Mouse (Mus musculus): ENCODE data around the gene Atf5. TPM values are rescaled to one million over a fixed set of nuclear protein-coding genes. Genes with fewer than 3 reads are reported as not detected.

The Atf5 gene
- polyA plus RNA-seq, 1 experiment, result 32.8 TPM

DNA sequence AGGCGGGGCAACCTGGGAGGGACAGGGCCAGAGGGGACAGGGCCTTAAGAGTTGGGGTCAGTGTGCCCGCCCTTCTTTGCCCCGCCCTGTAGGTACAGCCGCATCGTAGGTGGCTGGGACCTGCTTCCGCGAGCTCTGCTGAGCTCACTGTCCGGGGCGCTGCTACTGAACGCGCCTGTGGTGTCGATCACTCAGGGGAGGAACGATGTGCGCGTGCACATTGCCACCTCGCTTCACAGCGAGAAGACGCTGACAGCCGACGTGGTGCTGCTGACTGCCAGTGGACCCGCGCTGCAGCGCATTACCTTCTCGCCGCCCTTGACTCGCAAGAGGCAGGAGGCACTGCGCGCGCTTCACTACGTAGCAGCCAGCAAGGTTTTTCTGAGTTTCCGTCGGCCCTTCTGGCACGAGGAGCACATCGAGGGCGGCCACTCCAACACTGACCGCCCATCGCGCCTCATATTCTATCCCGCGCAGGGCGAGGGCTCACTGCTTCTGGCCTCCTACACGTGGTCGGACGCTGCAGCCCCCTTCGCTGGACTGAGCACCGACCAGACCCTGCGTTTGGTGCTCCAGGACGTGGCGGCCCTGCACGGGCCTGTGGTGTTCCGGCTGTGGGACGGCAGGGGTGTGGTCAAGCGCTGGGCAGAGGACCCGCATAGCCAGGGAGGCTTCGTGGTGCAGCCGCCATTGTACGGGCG, 23.2 kb upstream of the Atf5 start:
- Histone ChIP-seq H3K27ac (ENCODE audit: insufficient read depth, low read depth, low read length) (no peak overlapping the region), H3K4me1 (ENCODE audit: control insufficient read depth, insufficient read depth, low read length) (peaks cover 27% of the 10 kb centered on the region), H3K4me3 (ENCODE audit: insufficient read depth, low read length) (no peak overlapping the region)

DNA sequence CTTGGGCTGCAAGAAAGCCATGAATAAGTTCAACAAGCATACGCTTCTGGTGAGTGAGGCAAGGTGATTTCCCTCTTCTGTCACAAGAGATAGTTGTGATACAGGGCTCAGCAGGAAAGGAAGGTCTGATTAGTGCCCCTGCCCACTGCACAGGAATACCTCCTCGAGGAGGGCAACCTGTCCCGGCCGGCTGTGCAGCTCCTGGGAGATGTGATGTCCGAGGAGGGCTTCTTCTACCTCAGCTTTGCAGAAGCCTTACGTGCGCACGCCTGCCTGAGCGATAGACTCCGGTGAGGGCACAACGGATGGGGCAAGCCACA, 22.7 kb upstream of the Atf5 start:
- no peak overlapping the region for H3K4me3 ChIP-seq (ENCODE audit: insufficient read depth, low read length)
- no peak for TF ChIP-seq CTCF (IDR thresholded peaks at IDR 0.05; ENCODE audit: low read depth, low read length)
- no peak for TF ChIP-seq POLR2A (IDR thresholded peaks at IDR 0.05; ENCODE audit: borderline replicate concordance, low read depth, low read length)
- H3K27ac ChIP-seq (ENCODE audit: insufficient read depth, low read depth, low read length), result no peak overlapping the region
- peaks cover 31% of the 10 kb centered on the region for H3K4me1 ChIP-seq (ENCODE audit: control insufficient read depth, insufficient read depth, low read length)

More for the DNA sequence above, 23.2 kb upstream of the Atf5 start:
- TF ChIP-seq CTCF (IDR thresholded peaks at IDR 0.05; ENCODE audit: low read depth, low read length) (no peak), POLR2A (IDR thresholded peaks at IDR 0.05; ENCODE audit: borderline replicate concordance, low read depth, low read length) (no peak)

DNA sequence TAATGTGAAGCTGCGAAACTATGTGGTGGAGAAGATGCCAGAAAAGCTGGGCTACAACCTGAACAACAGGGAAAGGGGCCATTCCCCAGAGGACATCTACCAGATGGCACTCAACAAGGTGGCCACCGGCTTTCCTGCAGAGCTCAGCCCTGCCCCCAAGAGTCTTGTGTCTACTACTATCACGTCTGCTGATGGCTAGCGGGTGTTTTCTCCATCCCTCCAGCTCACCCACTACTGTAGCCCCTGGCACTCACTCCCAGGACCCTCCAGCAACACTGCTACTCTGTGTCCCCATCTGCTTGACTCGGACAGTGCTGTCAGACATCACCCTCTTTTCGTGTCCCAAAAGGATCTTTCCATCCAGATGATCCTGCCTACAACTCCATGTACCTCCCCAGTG, 21.6 kb upstream of the Atf5 start:
- TF ChIP-seq POLR2A (IDR thresholded peaks at IDR 0.05; ENCODE audit: borderline replicate concordance, low read depth, low read length) (no peak), CTCF (IDR thresholded peaks at IDR 0.05; ENCODE audit: low read depth, low read length) (no peak)
- no peak overlapping the region for H3K4me3 ChIP-seq (ENCODE audit: insufficient read depth, low read length)
- H3K4me1 ChIP-seq (ENCODE audit: control insufficient read depth, insufficient read depth, low read length), result peaks cover 36% of the 10 kb centered on the region
- H3K27ac ChIP-seq (ENCODE audit: insufficient read depth, low read depth, low read length), result no peak overlapping the region

DNA sequence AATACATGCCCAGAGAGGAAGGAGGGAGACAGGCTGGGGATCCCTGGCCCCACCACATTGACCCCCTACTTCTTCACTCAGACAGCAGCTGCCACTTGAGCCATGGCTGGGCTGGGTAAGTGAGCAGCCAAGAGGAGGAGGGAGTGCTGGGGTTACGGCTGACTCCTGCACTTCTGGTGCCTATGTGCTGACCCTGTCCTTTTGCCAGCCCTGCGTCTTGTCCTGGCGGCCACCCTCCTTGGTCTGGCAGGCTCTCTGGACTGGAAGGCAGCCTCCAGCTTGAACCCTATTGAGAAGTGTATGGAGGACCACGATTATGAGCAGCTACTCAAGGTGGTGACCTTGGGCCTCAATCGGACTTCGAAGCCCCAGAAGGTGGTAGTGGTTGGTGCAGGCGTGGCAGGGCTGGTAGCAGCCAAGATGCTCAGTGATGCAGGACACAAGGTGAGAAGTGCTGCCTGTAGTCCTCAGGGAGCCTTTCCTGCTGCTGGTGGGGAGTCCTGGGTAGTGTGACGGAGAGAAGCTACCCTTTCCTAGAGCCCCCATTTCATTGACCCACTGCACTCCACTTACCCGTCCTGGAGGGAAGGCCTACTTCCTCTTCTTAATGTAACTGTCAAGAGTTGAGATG, 20.1 kb upstream of the Atf5 start:
- peak overlapping the region; percentile 80 for H3K27ac ChIP-seq (ENCODE audit: insufficient read depth, low read depth, low read length)
- H3K4me3 ChIP-seq (ENCODE audit: insufficient read depth, low read length), result peak overlapping the region; percentile 3; the same call in 1 of the 2 replicates
- TF ChIP-seq POLR2A (IDR thresholded peaks at IDR 0.05; ENCODE audit: borderline replicate concordance, low read depth, low read length), result no peak
- TF ChIP-seq CTCF (IDR thresholded peaks at IDR 0.05; ENCODE audit: low read depth, low read length), result no peak
- H3K4me1 ChIP-seq (ENCODE audit: control insufficient read depth, insufficient read depth, low read length), result peaks cover 49% of the 10 kb centered on the region

DNA sequence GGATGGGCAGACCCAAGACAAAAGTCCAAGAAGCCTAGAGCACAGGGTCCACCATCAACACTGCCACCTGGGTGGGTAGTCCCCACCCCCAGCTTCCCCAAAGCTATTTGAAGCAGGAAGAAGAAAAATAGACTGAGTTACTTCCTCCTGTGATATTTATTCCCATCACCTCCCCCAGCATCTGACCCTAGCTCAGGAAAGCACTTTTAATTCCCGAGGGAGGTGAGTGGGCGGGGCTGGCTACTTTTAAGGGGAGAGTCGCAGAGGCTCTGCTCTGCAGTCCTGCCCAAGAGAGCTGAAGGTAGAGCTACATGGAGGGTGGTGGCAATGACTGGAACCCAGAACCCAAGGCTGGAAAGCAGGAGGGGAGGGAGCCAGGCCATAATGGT, 19.6 kb upstream of the Atf5 start:
- TF ChIP-seq CTCF (IDR thresholded peaks at IDR 0.05; ENCODE audit: low read depth, low read length) (no peak), POLR2A (IDR thresholded peaks at IDR 0.05; ENCODE audit: borderline replicate concordance, low read depth, low read length) (no peak)
- Histone ChIP-seq H3K4me3 (ENCODE audit: insufficient read depth, low read length) (peak overlapping the region; percentile 3; the same call in 1 of the 2 replicates), H3K4me1 (ENCODE audit: control insufficient read depth, insufficient read depth, low read length) (peaks cover 54% of the 10 kb centered on the region), H3K27ac (ENCODE audit: insufficient read depth, low read depth, low read length) (peak overlapping the region; percentile 80)

DNA sequence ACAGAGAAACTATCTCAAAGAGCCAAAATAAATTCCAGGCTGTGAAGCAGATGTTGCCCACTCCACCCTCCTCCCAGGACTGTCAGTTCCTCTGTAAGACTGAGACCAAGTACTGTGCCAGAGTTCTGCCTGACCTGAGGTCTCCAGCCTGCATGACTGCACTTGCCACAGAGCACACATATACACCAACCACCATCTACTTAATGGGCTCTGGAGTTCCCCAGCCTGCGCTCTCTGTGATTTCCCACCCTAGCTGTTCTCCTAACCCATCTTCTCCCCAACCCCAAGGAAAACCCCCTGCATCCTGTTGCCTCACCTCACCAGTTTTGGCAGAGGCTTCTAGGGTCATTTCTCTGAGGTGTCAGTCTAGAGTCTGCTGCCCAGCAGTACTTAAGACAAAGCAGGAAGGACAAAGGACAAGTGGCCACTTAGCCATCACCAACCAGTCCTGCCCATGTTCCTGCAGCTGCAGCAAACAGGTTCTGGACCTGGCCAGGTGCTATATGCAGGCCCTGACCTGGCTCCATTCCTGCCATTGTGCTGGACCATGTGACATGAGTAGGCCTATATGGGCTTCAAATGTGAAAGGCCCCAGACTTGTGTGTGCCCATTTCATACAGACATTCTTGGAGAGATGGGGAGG, 19.0 kb upstream of the Atf5 start:
- peaks cover 57% of the 10 kb centered on the region for H3K4me1 ChIP-seq (ENCODE audit: control insufficient read depth, insufficient read depth, low read length)
- peak overlapping the region; percentile 61 for H3K27ac ChIP-seq (ENCODE audit: insufficient read depth, low read depth, low read length)
- TF ChIP-seq POLR2A (IDR thresholded peaks at IDR 0.05; ENCODE audit: borderline replicate concordance, low read depth, low read length), result no peak
- TF ChIP-seq CTCF (IDR thresholded peaks at IDR 0.05; ENCODE audit: low read depth, low read length), result peak; percentile 13; the same call in 1 of the 2 replicates
- no peak overlapping the region for H3K4me3 ChIP-seq (ENCODE audit: insufficient read depth, low read length)

DNA sequence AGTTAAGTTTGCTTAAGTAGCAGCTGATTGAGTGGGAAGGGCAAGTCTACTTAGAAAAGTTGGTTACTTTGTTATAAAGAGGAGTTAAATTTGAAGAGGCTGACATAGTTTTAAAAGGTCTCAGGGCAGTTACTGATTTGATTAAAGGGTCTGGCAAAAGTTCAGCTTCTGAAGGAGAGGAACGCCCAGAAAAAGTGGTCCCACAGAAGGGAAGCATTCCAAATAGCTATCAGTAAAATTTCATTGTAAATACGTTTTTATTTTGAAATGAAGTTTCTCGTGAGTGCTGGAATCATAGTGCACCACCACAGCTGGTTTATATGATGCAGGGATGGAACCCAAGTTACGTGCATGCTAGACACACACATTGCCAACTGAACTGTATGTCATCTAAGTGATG, 16.3 kb upstream of the Atf5 start:
- no peak overlapping the region for H3K4me3 ChIP-seq (ENCODE audit: insufficient read depth, low read length)
- TF ChIP-seq POLR2A (IDR thresholded peaks at IDR 0.05; ENCODE audit: borderline replicate concordance, low read depth, low read length) (no peak), CTCF (IDR thresholded peaks at IDR 0.05; ENCODE audit: low read depth, low read length) (no peak)
- H3K4me1 ChIP-seq (ENCODE audit: control insufficient read depth, insufficient read depth, low read length), result peaks cover 57% of the 10 kb centered on the region
- no peak overlapping the region for H3K27ac ChIP-seq (ENCODE audit: insufficient read depth, low read depth, low read length)

DNA sequence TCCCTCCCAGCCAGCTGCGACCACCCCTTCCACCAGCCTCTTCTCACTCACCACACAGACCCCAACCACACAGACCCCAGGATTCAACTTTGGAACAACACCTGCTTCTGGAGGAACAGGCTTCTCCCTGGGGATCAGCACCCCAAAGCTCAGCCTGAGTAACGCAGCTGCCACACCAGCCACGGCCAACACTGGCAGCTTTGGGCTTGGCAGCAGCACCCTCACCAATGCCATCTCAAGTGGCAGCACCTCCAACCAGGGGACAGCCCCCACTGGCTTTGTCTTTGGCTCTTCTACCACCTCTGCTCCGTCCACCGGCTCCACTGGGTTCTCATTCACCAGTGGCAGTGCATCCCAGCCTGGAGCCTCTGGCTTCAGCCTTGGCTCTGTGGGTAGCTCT, 12.2 kb upstream of the Atf5 start:
- TF ChIP-seq POLR2A (IDR thresholded peaks at IDR 0.05; ENCODE audit: borderline replicate concordance, low read depth, low read length) (no peak), CTCF (IDR thresholded peaks at IDR 0.05; ENCODE audit: low read depth, low read length) (no peak)
- H3K27ac ChIP-seq (ENCODE audit: insufficient read depth, low read depth, low read length), result no peak overlapping the region
- H3K4me3 ChIP-seq (ENCODE audit: insufficient read depth, low read length), result no peak overlapping the region
- peaks cover 50% of the 10 kb centered on the region for H3K4me1 ChIP-seq (ENCODE audit: control insufficient read depth, insufficient read depth, low read length)

DNA sequence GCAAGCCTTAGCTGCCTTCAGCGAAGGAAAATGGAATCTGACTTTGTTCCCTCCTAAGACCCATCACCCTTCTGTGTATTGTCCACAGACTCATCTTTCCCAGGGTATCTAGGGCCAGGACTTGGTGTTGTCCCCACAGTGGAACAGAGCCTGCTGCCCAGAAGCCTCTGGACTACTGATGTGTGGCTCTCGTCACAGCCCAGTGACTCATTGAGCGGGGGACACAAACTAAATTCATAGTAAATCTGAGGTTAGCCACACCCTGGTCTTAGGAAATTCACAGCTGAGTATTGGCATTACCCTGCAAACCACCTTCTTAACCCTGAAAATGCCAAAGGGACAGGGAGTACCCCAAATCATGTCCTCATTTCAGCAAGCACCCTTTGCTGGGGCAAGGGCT, 10.3 kb upstream of the Atf5 start:
- TF ChIP-seq POLR2A (IDR thresholded peaks at IDR 0.05; ENCODE audit: borderline replicate concordance, low read depth, low read length) (no peak), CTCF (IDR thresholded peaks at IDR 0.05; ENCODE audit: low read depth, low read length) (no peak)
- Histone ChIP-seq H3K4me1 (ENCODE audit: control insufficient read depth, insufficient read depth, low read length) (peaks cover 48% of the 10 kb centered on the region), H3K4me3 (ENCODE audit: insufficient read depth, low read length) (no peak overlapping the region), H3K27ac (ENCODE audit: insufficient read depth, low read depth, low read length) (no peak overlapping the region)

DNA sequence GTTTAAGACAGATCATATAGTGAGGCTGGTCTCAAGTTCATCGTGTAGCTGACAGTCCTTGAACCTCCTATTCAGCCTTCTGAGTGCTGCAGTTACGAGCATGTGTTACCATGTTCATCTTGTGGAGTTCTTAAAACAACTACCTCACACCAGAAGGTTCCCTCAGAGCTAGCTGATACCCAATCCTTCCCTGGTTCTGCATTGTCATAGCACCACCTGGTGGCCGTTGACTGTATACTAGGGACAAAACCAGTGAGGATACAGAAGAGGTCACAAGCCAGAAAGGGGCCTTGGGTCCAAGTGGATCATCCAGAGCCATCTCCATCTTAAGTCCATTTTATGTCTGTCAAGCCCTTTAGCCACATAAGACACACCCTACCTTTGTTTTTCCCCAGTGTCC, 8.4 kb upstream of the Atf5 start:
- peak overlapping the region; percentile 7; the same call in 1 of the 2 replicates for H3K27ac ChIP-seq (ENCODE audit: insufficient read depth, low read depth, low read length)
- no peak for TF ChIP-seq CTCF (IDR thresholded peaks at IDR 0.05; ENCODE audit: low read depth, low read length)
- TF ChIP-seq POLR2A (IDR thresholded peaks at IDR 0.05; ENCODE audit: borderline replicate concordance, low read depth, low read length), result no peak
- peaks cover 53% of the 10 kb centered on the region for H3K4me1 ChIP-seq (ENCODE audit: control insufficient read depth, insufficient read depth, low read length)
- H3K4me3 ChIP-seq (ENCODE audit: insufficient read depth, low read length), result no peak overlapping the region

All from bone marrow macrophage, adult 2 months (primary cell).